Mouse (Mus musculus): ENCODE measurements around the gene Pim1.

GRCm38 (mm10) chr17:29528568-29529187 lies 38.1 kb downstream of the Pim1 start:
- TF ChIP-seq MAFK (IDR thresholded peaks at IDR 0.05; ENCODE audit: insufficient read depth, low read depth, low read length) (no peak), CHD2 (IDR thresholded peaks at IDR 0.05; ENCODE audit: low read depth, low read length) (no peak)

Data from ES-E14 (cell line).